Mouse (Mus musculus) MEL (cell line): ENCODE measurements at regions not wholly inside any gene's neighbourhood (a gene's known extent, or its start where the extent isn't known, plus 50 kb on each side); places are given as distances from the start of the nearest gene placed in this dataset.

Experiments
- SMC3 ChIP-seq: IDR thresholded peaks from 2 replicates; pipeline ENCODE4 v1.6.1; 2011; ENCODE audit warnings: low read depth, low read length, improper control_type of control experiment
- ZMIZ1 ChIP-seq: IDR thresholded peaks from 2 replicates; pipeline ENCODE4 v1.6.1; 2012; ENCODE audit warnings: low read depth, mild to moderate bottlenecking, inconsistent platforms, low read length, improper control_type of control experiment, moderate library complexity

- no peak for TF ChIP-seq ZMIZ1
- no peak for TF ChIP-seq SMC3
Observed at GRCm38 (mm10) chr17:49150971-49151422, 218.8 kb downstream of the Lrfn2 start.
